Mouse (Mus musculus): ENCODE results near the gene Secisbp2l.

DNA sequence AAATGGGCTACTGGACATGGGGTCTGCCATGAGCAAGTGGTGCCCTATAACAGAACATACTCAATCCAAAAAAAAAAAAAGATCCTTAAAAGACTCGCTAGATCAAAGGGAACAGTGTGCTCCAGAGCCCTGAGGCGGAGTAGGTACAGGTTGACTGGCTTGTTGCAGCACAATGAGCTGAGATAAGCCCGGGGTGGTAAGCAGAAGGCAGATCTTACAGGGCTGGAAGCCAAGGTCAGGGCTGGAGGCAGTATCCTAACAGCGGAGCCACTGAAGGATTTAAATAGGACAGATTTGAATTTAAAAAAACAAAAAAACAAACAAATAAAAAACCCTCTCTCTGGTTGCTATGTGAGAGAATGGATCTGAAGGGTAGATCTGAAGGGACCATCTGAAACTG is 17.8 kb upstream of the Secisbp2l start:
- TF ChIP-seq CTCF (IDR thresholded peaks at IDR 0.05; ENCODE audit: low read depth) (no peak), EP300 (optimal IDR thresholded peaks at IDR 0.05) (no peak)
